Mouse (Mus musculus): ENCODE data around the gene Fam120a. TPM values are rescaled to one million over a fixed set of nuclear protein-coding genes. Genes with fewer than 3 reads are reported as not detected.
A peak's percentile ranks its signal among the peaks of the same experiment; 100 is the strongest.

Gene Fam120a
- total and polyA plus RNA-seq, 2 experiments from 2014 or later, result 10.3 to 76.3 TPM

- H3K9ac ChIP-seq (replicated peaks; ENCODE audit: low read length), result no peak overlapping the region
- no peak for DNase-seq (ENCODE audit: low spot score)
- no peaks in the 10 kb centered on the region for H3K9me3 ChIP-seq (ENCODE audit: low read length)
- no peak overlapping the region for H3K4me2 ChIP-seq (ENCODE audit: low read depth, low read length)
- TF ChIP-seq CTCF (IDR thresholded peaks at IDR 0.05; ENCODE audit: low read depth), result no peak
- no peak overlapping the region for H3K27ac ChIP-seq
- peaks cover 40% of the 10 kb centered on the region for H3K36me3 ChIP-seq (ENCODE audit: insufficient read depth, low read length)
- H3K4me3 ChIP-seq (ENCODE audit: low read length), result no peak overlapping the region
- H3K4me1 ChIP-seq (ENCODE audit: insufficient read depth, low read length), result no peaks in the 10 kb centered on the region
- 87% methylated on average over 7 of the region's 7 CpGs for WGBS
- H3K27me3 ChIP-seq (ENCODE audit: insufficient read depth, low read length), result no peaks in the 10 kb centered on the region
- no peak for ATAC-seq
Measured at GRCm38 (mm10) chr13:48919756-48920415, 47.9 kb downstream of the Fam120a start.

DNA sequence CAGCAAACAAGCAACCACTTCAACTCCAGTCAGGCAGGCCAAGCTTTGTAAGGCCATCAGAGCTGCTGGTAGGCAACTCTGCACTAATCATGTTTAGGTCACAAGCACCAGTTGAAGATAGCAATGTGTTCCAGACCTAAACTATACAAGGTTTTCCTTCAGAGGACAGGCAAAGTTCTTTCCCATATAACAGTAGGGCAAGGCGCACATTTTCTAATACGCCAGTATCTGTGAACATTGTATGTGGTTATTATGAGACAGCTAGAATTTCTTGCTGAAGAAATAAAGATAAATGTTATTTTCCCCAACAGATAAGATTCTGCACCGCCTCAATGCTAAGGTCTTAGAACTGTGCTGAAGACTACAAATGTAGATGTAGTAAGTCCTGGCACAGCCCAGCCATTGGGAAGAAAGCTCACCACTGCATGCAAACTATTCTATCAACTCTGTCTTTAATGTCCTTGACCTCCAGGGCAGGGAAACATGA, 50.7 kb downstream of the Fam120a start:
- Histone ChIP-seq H3K4me3 (ENCODE audit: low read length) (no peak overlapping the region), H3K4me1 (ENCODE audit: insufficient read depth, low read length) (no peaks in the 10 kb centered on the region), H3K27ac (no peak overlapping the region), H3K9me3 (ENCODE audit: low read length) (no peaks in the 10 kb centered on the region), H3K9ac (replicated peaks; ENCODE audit: low read length) (no peak overlapping the region), H3K4me2 (ENCODE audit: low read depth, low read length) (no peak overlapping the region), H3K36me3 (ENCODE audit: insufficient read depth, low read length) (peaks cover 46% of the 10 kb centered on the region), H3K27me3 (ENCODE audit: insufficient read depth, low read length) (no peaks in the 10 kb centered on the region)
- no peak for TF ChIP-seq CTCF (IDR thresholded peaks at IDR 0.05; ENCODE audit: low read depth)
- ATAC-seq (no peak), DNase-seq (ENCODE audit: low spot score) (no peak)
- WGBS, result 96% methylated on average over 3 of the region's 3 CpGs

DNA sequence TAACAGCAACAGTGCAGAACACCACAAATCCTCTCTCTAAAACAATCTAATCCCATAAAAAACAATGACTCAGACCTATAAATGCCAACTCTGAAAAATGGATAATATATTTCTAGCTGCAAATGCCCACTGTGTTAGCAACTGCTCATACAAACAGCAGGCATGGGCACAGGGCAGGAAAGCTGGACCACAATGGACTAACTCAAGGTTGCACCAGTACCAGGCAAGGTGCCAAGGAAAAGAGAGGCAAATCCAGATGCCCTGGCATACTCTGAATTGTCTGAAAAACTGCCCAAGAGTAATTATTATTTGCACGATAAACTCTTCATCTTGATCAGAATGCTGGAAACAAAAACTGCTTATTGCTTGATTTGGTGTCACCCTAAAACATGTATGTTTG, 54.1 kb downstream of the Fam120a start:
- peaks cover 36% of the 10 kb centered on the region; the same call in 1 of the 2 replicates for H3K36me3 ChIP-seq (ENCODE audit: insufficient read depth, low read length)
- TF ChIP-seq CTCF (IDR thresholded peaks at IDR 0.05; ENCODE audit: low read depth), result no peak
- no peaks in the 10 kb centered on the region for H3K4me1 ChIP-seq (ENCODE audit: insufficient read depth, low read length)
- DNase-seq (ENCODE audit: low spot score) (peak; percentile 18), ATAC-seq (no peak)
- no peaks in the 10 kb centered on the region for H3K27me3 ChIP-seq (ENCODE audit: insufficient read depth, low read length)
- H3K4me2 ChIP-seq (ENCODE audit: low read depth, low read length), result no peak overlapping the region
- H3K4me3 ChIP-seq (ENCODE audit: low read length), result no peak overlapping the region
- H3K9me3 ChIP-seq (ENCODE audit: low read length), result no peaks in the 10 kb centered on the region
- 41% methylated on average over 1 of the region's 1 CpGs for WGBS
- H3K9ac ChIP-seq (replicated peaks; ENCODE audit: low read length), result no peak overlapping the region
- H3K27ac ChIP-seq, result no peak overlapping the region

- no peak for TF ChIP-seq CTCF (IDR thresholded peaks at IDR 0.05; ENCODE audit: low read depth)
- Histone ChIP-seq H3K4me1 (ENCODE audit: insufficient read depth, low read length) (no peaks in the 10 kb centered on the region), H3K4me2 (ENCODE audit: low read depth, low read length) (no peak overlapping the region), H3K27me3 (ENCODE audit: insufficient read depth, low read length) (no peaks in the 10 kb centered on the region), H3K9ac (replicated peaks; ENCODE audit: low read length) (no peak overlapping the region), H3K9me3 (ENCODE audit: low read length) (no peaks in the 10 kb centered on the region), H3K27ac (no peak overlapping the region), H3K36me3 (ENCODE audit: insufficient read depth, low read length) (peaks cover 36% of the 10 kb centered on the region; the same call in 1 of the 2 replicates), H3K4me3 (ENCODE audit: low read length) (no peak overlapping the region)
- WGBS, result 74% methylated on average over 3 of the region's 3 CpGs
- ATAC-seq (no peak), DNase-seq (ENCODE audit: low spot score) (no peak)
Measured at GRCm38 (mm10) chr13:48913141-48913540, 54.7 kb downstream of the Fam120a start.

- no peak for TF ChIP-seq CTCF (IDR thresholded peaks at IDR 0.05; ENCODE audit: low read depth)
- H3K27me3 ChIP-seq (ENCODE audit: insufficient read depth, low read length), result no peaks in the 10 kb centered on the region
- H3K9ac ChIP-seq (replicated peaks; ENCODE audit: low read length), result no peak overlapping the region
- H3K4me1 ChIP-seq (ENCODE audit: insufficient read depth, low read length), result no peaks in the 10 kb centered on the region
- no peak for DNase-seq (ENCODE audit: low spot score)
- no peaks in the 10 kb centered on the region for H3K9me3 ChIP-seq (ENCODE audit: low read length)
- H3K4me2 ChIP-seq (ENCODE audit: low read depth, low read length), result no peak overlapping the region
- no peak overlapping the region for H3K4me3 ChIP-seq (ENCODE audit: low read length)
- 78% methylated on average over 7 of the region's 7 CpGs for WGBS
- H3K27ac ChIP-seq, result no peak overlapping the region
- H3K36me3 ChIP-seq (ENCODE audit: insufficient read depth, low read length), result peaks cover 29% of the 10 kb centered on the region; the same call in 1 of the 2 replicates
- no peak for ATAC-seq
Measured at GRCm38 (mm10) chr13:48911426-48911825, 56.4 kb downstream of the Fam120a start.

GRCm38 (mm10) chr13:48905458-48905857, 62.4 kb downstream of the Fam120a start:
- Histone ChIP-seq H3K27ac (no peak overlapping the region), H3K36me3 (ENCODE audit: insufficient read depth, low read length) (peaks cover 28% of the 10 kb centered on the region; the same call in 1 of the 2 replicates), H3K27me3 (ENCODE audit: insufficient read depth, low read length) (no peaks in the 10 kb centered on the region), H3K4me2 (ENCODE audit: low read depth, low read length) (no peak overlapping the region), H3K9me3 (ENCODE audit: low read length) (no peaks in the 10 kb centered on the region), H3K4me1 (ENCODE audit: insufficient read depth, low read length) (no peaks in the 10 kb centered on the region), H3K4me3 (ENCODE audit: low read length) (no peak overlapping the region), H3K9ac (replicated peaks; ENCODE audit: low read length) (no peak overlapping the region)
- DNase-seq (ENCODE audit: low spot score) (no peak), ATAC-seq (no peak)
- TF ChIP-seq CTCF (IDR thresholded peaks at IDR 0.05; ENCODE audit: low read depth), result no peak
- 89% methylated on average over 2 of the region's 2 CpGs for WGBS

DNA sequence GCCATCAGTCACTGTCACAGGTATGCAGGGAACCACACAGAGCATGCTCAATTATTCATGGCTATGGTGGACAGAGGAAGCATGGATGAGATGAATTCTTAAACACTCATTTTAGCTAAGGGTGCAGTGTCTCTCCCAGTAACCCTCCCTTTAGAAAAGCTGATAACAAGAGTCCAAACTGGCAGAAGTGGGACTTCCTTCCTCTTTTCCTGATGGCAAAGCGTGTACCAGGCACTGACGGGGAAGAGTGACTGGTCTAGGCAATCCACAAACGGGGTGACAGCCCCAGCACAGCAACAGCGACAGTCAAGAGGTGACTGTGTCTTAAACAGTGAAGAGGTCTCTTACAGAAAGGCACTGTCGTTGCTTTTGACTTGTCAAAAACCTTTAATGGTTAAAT, 72.4 kb downstream of the Fam120a start:
- ATAC-seq (no peak), DNase-seq (ENCODE audit: low spot score) (no peak)
- Histone ChIP-seq H3K27me3 (ENCODE audit: insufficient read depth, low read length) (no peaks in the 10 kb centered on the region), H3K9ac (replicated peaks; ENCODE audit: low read length) (no peak overlapping the region), H3K27ac (no peak overlapping the region), H3K9me3 (ENCODE audit: low read length) (no peaks in the 10 kb centered on the region), H3K4me3 (ENCODE audit: low read length) (no peak overlapping the region), H3K36me3 (ENCODE audit: insufficient read depth, low read length) (peaks cover 35% of the 10 kb centered on the region), H3K4me1 (ENCODE audit: insufficient read depth, low read length) (no peaks in the 10 kb centered on the region), H3K4me2 (ENCODE audit: low read depth, low read length) (no peak overlapping the region)
- no peak for TF ChIP-seq CTCF (IDR thresholded peaks at IDR 0.05; ENCODE audit: low read depth)
- 75% methylated on average over 5 of the region's 5 CpGs for WGBS

Data from hindbrain, postnatal 0 days (tissue).